ENCODE assay signal across 14 mouse cellular contexts in genomic region chr11:96203182-96203788, GRCm38 (mm10). TPM values are rescaled to one million over a fixed set of nuclear protein-coding genes. Genes with fewer than 3 reads are reported as not detected.
DNase-seq lines count a peak whose midpoint lies in the region; ATAC-seq lines count a peak whose summit lies in the region.
"Had no signal": no experiment of that assay in that cellular context is flagged by ENCODE, and none has a peak within 500 bp of the region (broad histone marks: within the 10 kb centered on the region; RNA-seq: fewer than 3 reads in every experiment).

No protein-coding gene starts in this region.

- H3K36me3 ChIP-seq in heart, embryonic 10.5 days: no peaks in the 10 kb centered on the region
- no peaks in the 10 kb centered on the region for H3K36me3 ChIP-seq in megakaryocyte, embryonic 14.5 days (replicated peaks; ENCODE audit: low read length)

- peak overlapping the region; percentile 40 for H3K4me3 ChIP-seq in heart, embryonic 10.5 days
- peak overlapping the region; percentile 86 for H3K4me3 ChIP-seq in megakaryocyte, embryonic 14.5 days (replicated peaks)
- H3K4me3 ChIP-seq: heart, adult 2 months; myocyte had no signal

- ATAC-seq in megakaryocyte, adult 5-6 weeks (ENCODE audit: poor library complexity, severe bottlenecking): no peak
- ATAC-seq in cerebellum, adult (ENCODE audit: insufficient number of reproducible peaks, low FRiP score, low TSS enrichment): no peak
- ATAC-seq: inflammation-experienced regulatory T-cells, adult 6 months had no signal

- no peak overlapping the region for H3K27ac ChIP-seq in heart, embryonic 10.5 days
- H3K27ac ChIP-seq: heart, adult 2 months had no signal

- no peaks in the 10 kb centered on the region for H3K9me3 ChIP-seq in heart, embryonic 10.5 days
- no peaks in the 10 kb centered on the region for H3K9me3 ChIP-seq in megakaryocyte, embryonic 14.5 days

- under 1% methylated on average over 37 of the region's 37 CpGs for WGBS in heart, embryonic 10.5 days

- peaks cover 4% of the 10 kb centered on the region for H3K4me1 ChIP-seq in heart, embryonic 10.5 days
- H3K4me1 ChIP-seq in megakaryocyte, embryonic 14.5 days: peaks cover 32% of the 10 kb centered on the region

- DNase-seq in heart, embryonic 10.5 days (ENCODE audit: low spot score): no peak
- DNase-seq in heart, adult 18-20 months: no peak
- DNase-seq in R1 (ENCODE audit: low read depth, low spot score): peak; percentile 80
- peak; percentile 73 for DNase-seq in neural tube, embryonic 10.5 days (ENCODE audit: extremely low spot score, low spot score)
- no peak for DNase-seq in right cerebral cortex, postnatal 25 days
- DNase-seq: cerebellum, postnatal 25 days; lung, postnatal 10 days; thymus, postnatal 14 days had no signal

- peaks cover 100% of the 10 kb centered on the region for H3K27me3 ChIP-seq in heart, embryonic 10.5 days (ENCODE audit: insufficient read depth, poor library complexity, severe bottlenecking)
- H3K27me3 ChIP-seq in megakaryocyte, embryonic 14.5 days (replicated peaks): peaks cover 95% of the 10 kb centered on the region

RNA-seq across cellular contexts. Expression of gene Hoxb13, which starts 9.2 kb away (rescaled TPM):
- not detected in 2 replicates for polyA plus RNA-seq in heart, embryonic 10.5 days (2016; fragmentation: Nextera tagmentation; extraction: Ambion mirVana)
- not detected for total RNA-seq in heart, adult 18-20 months (2021)
- polyA plus RNA-seq in megakaryocyte, embryonic 14.5 days (2012; ENCODE audit: insufficient read depth, low replicate concordance): not detected in 2 replicates
- total RNA-seq in megakaryocyte, adult 5-6 weeks (2015): not detected in 2 replicates
- total RNA-seq in megakaryocyte, adult 5-6 weeks (2017): not detected in 2 replicates
- total RNA-seq: heart, adult 2 months had no signal
- polyA plus RNA-seq: heart, adult 2 months; inflammation-experienced regulatory T-cells, adult 6 months had no signal

Comparison
In these comparisons a context has a peak if more than half of its experiments do, and no peak if none do; other contexts are left out.
1. DNase-seq: peak in R1 (single experiment) and neural tube, embryonic 10.5 days (single experiment); none in heart, embryonic 10.5 days (single experiment), heart, adult 18-20 months (0 of 2) and right cerebral cortex, postnatal 25 days (single experiment).